Mouse (Mus musculus): ENCODE measurements around the gene Pphln1.

DNA sequence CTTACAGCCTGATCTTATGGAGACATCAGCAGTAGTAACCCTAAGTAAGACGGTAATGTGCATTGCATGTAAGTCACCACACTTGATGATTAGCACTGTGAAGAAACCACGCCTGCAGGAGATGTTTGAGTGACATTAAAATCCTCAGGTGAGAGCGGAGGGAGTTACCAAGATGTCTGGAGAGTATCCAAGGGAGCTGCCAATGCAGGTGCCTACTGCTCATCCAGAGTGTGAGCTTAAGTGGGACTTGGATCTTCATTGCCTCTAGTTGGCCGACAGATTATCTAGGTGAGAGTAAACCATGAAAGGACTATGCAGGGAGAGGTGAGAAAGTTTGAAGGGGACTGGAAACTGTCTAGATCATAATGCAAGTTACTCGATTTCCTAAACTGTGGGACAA lies 8.3 kb downstream of the Pphln1 start:
- TF ChIP-seq CHD2 (IDR thresholded peaks at IDR 0.05; ENCODE audit: low read depth, low read length) (no peak), ZNF384 (IDR thresholded peaks at IDR 0.05; ENCODE audit: low read depth, low read length) (no peak), ZC3H11A (IDR thresholded peaks at IDR 0.05; ENCODE audit: borderline replicate concordance, low read depth, low read length) (no peak), HCFC1 (IDR thresholded peaks at IDR 0.05; ENCODE audit: borderline replicate concordance, insufficient read depth, low read length) (no peak)
